Mouse (Mus musculus) MEL (cell line): ENCODE results near the gene Spock1. TPM values are rescaled to one million over a fixed set of nuclear protein-coding genes. Genes with fewer than 3 reads are reported as not detected.

ENCODE experiments used
- DNase-seq: peaks from one replicate; pipeline ENCODE4 v3.0.0; 2011; ENCODE audit warnings: low read depth, low spot score
- H3K27ac ChIP-seq: 2 replicates; pipeline ENCODE4 v1.5.1; 2012; ENCODE audit warnings: low read depth, mild to moderate bottlenecking, control low read depth, low read length, moderate library complexity; ENCODE audit not compliant: control insufficient read depth
- H3K27me3 ChIP-seq, 2 experiments: fragments of 150-350 bp in 1 of 2; sonication (generic) in 1 of 2; 2 replicates each; pipeline ENCODE4 v1.6.1; 2012; ENCODE audit warnings: low read length in 2 of 2, mild to moderate bottlenecking in 2 of 2, improper control_type of control experiment in 1 of 2, moderate library complexity in 1 of 2; ENCODE audit not compliant: insufficient read depth in 2 of 2, control insufficient read depth in 1 of 2
- H3K36me3 ChIP-seq, 2 experiments: 2 replicates each; pipeline ENCODE4 v1.6.1; 2012 to 2014; ENCODE audit warnings: low read length in 2 of 2, improper control_type of control experiment in 1 of 2, inconsistent platforms in 1 of 2, mild to moderate bottlenecking in 1 of 2; ENCODE audit not compliant: insufficient read depth in 2 of 2, control insufficient read depth in 1 of 2
- H3K4me1 ChIP-seq, 2 experiments: fragments of 150-350 bp in 1 of 2; sonication (generic) in 1 of 2; 2 replicates each; pipeline ENCODE4 v1.6.1; 2012; ENCODE audit warnings: low read length in 2 of 2, improper control_type of control experiment in 1 of 2, mild to moderate bottlenecking in 1 of 2; ENCODE audit not compliant: insufficient read depth in 2 of 2, control insufficient read depth in 1 of 2
- H3K4me3 ChIP-seq, 2 experiments: fragments of 150-350 bp in 1 of 2; sonication (generic) in 1 of 2; 2 replicates each; pipeline ENCODE4 v1.5.1; 2012; ENCODE audit warnings: low read depth in 2 of 2, low read length in 2 of 2, mild to moderate bottlenecking in 2 of 2, moderate library complexity in 2 of 2, control low read depth in 1 of 2, improper control_type of control experiment in 1 of 2; ENCODE audit not compliant: control insufficient read depth in 1 of 2, insufficient read depth in 1 of 2
- H3K79me2 ChIP-seq: 2 replicates; pipeline ENCODE4 v1.6.1; 2012; ENCODE audit warnings: mild to moderate bottlenecking, low read length, moderate library complexity; ENCODE audit not compliant: control insufficient read depth, poor library complexity, insufficient read depth
- H3K9ac ChIP-seq: 2 replicates; pipeline ENCODE4 v1.6.1; 2012; ENCODE audit warnings: low read depth, mild to moderate bottlenecking, control low read depth, low read length, moderate library complexity; ENCODE audit not compliant: control insufficient read depth, poor library complexity, severe bottlenecking
- H3K9me3 ChIP-seq: fragments of 150-350 bp; sonication (generic); replicated peaks from 2 replicates; pipeline ENCODE4 v1.6.1; 2012; ENCODE audit warnings: mild to moderate bottlenecking, low read length, improper control_type of control experiment, moderate library complexity; ENCODE audit not compliant: insufficient read depth
- BHLHE40 ChIP-seq: IDR thresholded peaks from 2 replicates; pipeline ENCODE4 v1.6.1; 2012; ENCODE audit warnings: low read depth, mild to moderate bottlenecking, inconsistent platforms, low read length, improper control_type of control experiment, borderline replicate concordance
- CHD1 ChIP-seq: IDR thresholded peaks from 2 replicates; pipeline ENCODE4 v1.6.1; 2012; ENCODE audit warnings: low read depth, mild to moderate bottlenecking, inconsistent platforms, low read length, improper control_type of control experiment
- CTCF ChIP-seq, 3 experiments: IDR thresholded peaks in 2 of 3; conservative IDR thresholded peaks in 1 of 3; 2 replicates each; pipeline ENCODE4 v1.5.1; 2011 to 2012; ENCODE audit warnings: low read length in 3 of 3, low read depth in 2 of 3, mild to moderate bottlenecking in 2 of 3, improper control_type of control experiment in 1 of 3, inconsistent platforms in 1 of 3, mixed read lengths in 1 of 3, moderate library complexity in 1 of 3; ENCODE audit not compliant: control insufficient read depth in 1 of 3, insufficient read depth in 1 of 3, poor library complexity in 1 of 3, severe bottlenecking in 1 of 3
- E2F4 ChIP-seq: IDR thresholded peaks from 2 replicates; pipeline ENCODE4 v1.6.1; 2011; ENCODE audit warnings: low read depth, low read length, improper control_type of control experiment, borderline replicate concordance
- HCFC1 ChIP-seq: IDR thresholded peaks from 2 replicates; pipeline ENCODE4 v1.6.1; 2012; ENCODE audit warnings: low read depth, mild to moderate bottlenecking, inconsistent platforms, low read length, improper control_type of control experiment, moderate library complexity
- KAT2A ChIP-seq: conservative IDR thresholded peaks from 2 replicates; pipeline ENCODE4 v1.6.1; 2012; ENCODE audit warnings: low read depth, low read length, improper control_type of control experiment, inconsistent platforms
- MAZ ChIP-seq: IDR thresholded peaks from 2 replicates; pipeline ENCODE4 v1.6.1; 2012; ENCODE audit warnings: low read depth, mild to moderate bottlenecking, inconsistent platforms, low read length, improper control_type of control experiment
- MXI1 ChIP-seq: IDR thresholded peaks from 2 replicates; pipeline ENCODE4 v1.6.1; 2011; ENCODE audit warnings: mild to moderate bottlenecking, low read depth, low read length, improper control_type of control experiment
- NELFE ChIP-seq: IDR thresholded peaks from 2 replicates; pipeline ENCODE4 v1.6.1; 2011; ENCODE audit warnings: low read depth, low read length, improper control_type of control experiment
- POLR2A ChIP-seq, 2 experiments: IDR thresholded peaks; 2 replicates each; pipeline ENCODE4 v1.6.1; 2011 to 2012; ENCODE audit warnings: low read length in 2 of 2, mild to moderate bottlenecking in 2 of 2, control low read depth in 1 of 2, improper control_type of control experiment in 1 of 2, low read depth in 1 of 2, moderate library complexity in 1 of 2; ENCODE audit not compliant: control insufficient read depth in 1 of 2, insufficient read depth in 1 of 2, poor library complexity in 1 of 2
- POLR2AphosphoS5 ChIP-seq: IDR thresholded peaks from 2 replicates; pipeline ENCODE4 v1.6.1; 2012; ENCODE audit warnings: low read depth, borderline replicate concordance, mild to moderate bottlenecking, inconsistent platforms, low read length, moderate library complexity, mixed read lengths
- RAD21 ChIP-seq: IDR thresholded peaks from 2 replicates; pipeline ENCODE4 v1.6.1; 2011; ENCODE audit warnings: mild to moderate bottlenecking, low read depth, low read length, improper control_type of control experiment
- RCOR1 ChIP-seq: IDR thresholded peaks from 2 replicates; pipeline ENCODE4 v1.6.1; 2012; ENCODE audit warnings: low read depth, mild to moderate bottlenecking, inconsistent platforms, low read length, improper control_type of control experiment
- SIN3A ChIP-seq: IDR thresholded peaks from 2 replicates; pipeline ENCODE4 v1.6.1; 2012; ENCODE audit warnings: low read length, improper control_type of control experiment, inconsistent platforms
- TBP ChIP-seq: IDR thresholded peaks from 2 replicates; pipeline ENCODE4 v1.8.0; 2011; ENCODE audit warnings: low read depth, low read length, improper control_type of control experiment
- TCF12 ChIP-seq: IDR thresholded peaks from 2 replicates; pipeline ENCODE4 v1.6.1; 2014; ENCODE audit warnings: low read depth, mild to moderate bottlenecking, inconsistent platforms, low read length, improper control_type of control experiment, moderate library complexity
- USF2 ChIP-seq, 2 experiments: IDR thresholded peaks; 2 replicates each; pipeline ENCODE4 v1.6.1; 2011 to 2012; ENCODE audit warnings: improper control_type of control experiment in 2 of 2, low read length in 2 of 2, borderline replicate concordance in 1 of 2, inconsistent platforms in 1 of 2, low read depth in 1 of 2, mild to moderate bottlenecking in 1 of 2; ENCODE audit not compliant: insufficient read depth in 1 of 2
- ZKSCAN1 ChIP-seq: IDR thresholded peaks from 2 replicates; pipeline ENCODE4 v1.6.1; 2012; ENCODE audit warnings: low read depth, mild to moderate bottlenecking, inconsistent platforms, low read length, improper control_type of control experiment, moderate library complexity
- ZNF384 ChIP-seq: IDR thresholded peaks from 2 replicates; pipeline ENCODE4 v1.6.1; 2012; ENCODE audit warnings: low read depth, mild to moderate bottlenecking, inconsistent platforms, low read length, improper control_type of control experiment
- polyA plus RNA-seq, 2 experiments: library from polyadenylated mRNA; stranded (reverse) in 1 of 2; unstranded in 1 of 2; fragments of >175 nt in 1 of 2; fragments of >200 nt in 1 of 2; gene quantifications; 2 replicates each; pipeline versions ENCODE4 v1.2.1 to v1.2.4; 2012; ENCODE audit warnings: low replicate concordance in 2 of 2, low read depth in 1 of 2; ENCODE audit not compliant: insufficient read length in 2 of 2, insufficient read depth in 1 of 2, missing spikeins in 1 of 2
- total RNA-seq: library from RNA; depleted of rRNA; stranded (reverse); fragments of 300-350 nt; gene quantifications from 2 replicates; pipeline ENCODE4 v1.2.3, GENCODE M21; 2012

The Spock1 gene
- total and polyA plus RNA-seq, 3 experiments = not detected

DNA sequence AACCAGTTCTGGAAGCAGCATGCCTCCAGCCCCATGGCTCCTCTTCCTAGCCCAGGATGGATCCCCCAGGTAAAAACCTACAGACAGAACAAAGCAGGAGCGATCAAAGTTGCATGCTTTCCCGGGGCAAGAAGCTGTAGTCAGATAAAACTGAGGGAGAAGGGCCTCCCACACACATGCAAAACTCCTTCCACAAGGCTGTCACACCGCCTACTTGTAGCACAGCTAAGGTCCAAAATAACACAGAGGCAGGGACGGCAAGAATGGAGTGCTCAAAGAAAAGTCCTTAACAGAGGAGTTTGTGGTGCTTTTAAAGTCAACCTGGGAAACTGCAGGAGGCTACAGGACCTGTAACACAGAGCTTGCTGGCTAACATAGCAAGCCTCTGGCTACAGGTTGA, 28.3 kb downstream of the Spock1 start:
- Histone ChIP-seq H3K4me3 (no peak overlapping the region), H3K79me2 (no peaks in the 10 kb centered on the region), H3K36me3 (no peaks in the 10 kb centered on the region), H3K9me3 (no peaks in the 10 kb centered on the region), H3K9ac (no peak overlapping the region), H3K4me1 (no peaks in the 10 kb centered on the region), H3K27ac (no peak overlapping the region), H3K27me3 (no peaks in the 10 kb centered on the region)
- no peak for TF ChIP-seq TBP
- no peak for TF ChIP-seq ZNF384
- TF ChIP-seq CHD1 = no peak
- TF ChIP-seq POLR2AphosphoS5 = no peak
- no peak for TF ChIP-seq RAD21
- no peak for DNase-seq

GRCm38 (mm10) chr13:57878797-57879196, 29.3 kb downstream of the Spock1 start:
- H3K4me1 ChIP-seq = no peaks in the 10 kb centered on the region
- no peak overlapping the region for H3K9ac ChIP-seq
- no peaks in the 10 kb centered on the region for H3K79me2 ChIP-seq
- TF ChIP-seq NELFE (no peak), TCF12 (no peak), ZKSCAN1 (no peak), MAZ (no peak), E2F4 (no peak), BHLHE40 (no peak), CTCF (IDR thresholded peaks at IDR 0.05 in 2 of 3, conservative IDR thresholded peaks at IDR 0.05 in 1 of 3; ENCODE audit: control insufficient read depth in 1 of 3, insufficient read depth in 1 of 3, low read depth in 2 of 3, low read length in 3 of 3, poor library complexity in 1 of 3, severe bottlenecking in 1 of 3) (no peak), RCOR1 (no peak), SIN3A (no peak), HCFC1 (no peak), POLR2A (IDR thresholded peaks at IDR 0.05; ENCODE audit: control insufficient read depth in 1 of 2, insufficient read depth in 1 of 2, low read depth in 1 of 2, low read length in 2 of 2, poor library complexity in 1 of 2) (no peak), KAT2A (no peak), MXI1 (no peak), TBP (no peak), CHD1 (no peak), USF2 (IDR thresholded peaks at IDR 0.05; ENCODE audit: borderline replicate concordance in 1 of 2, insufficient read depth in 1 of 2, low read depth in 1 of 2, low read length in 2 of 2) (no peak)
- no peaks in the 10 kb centered on the region for H3K9me3 ChIP-seq
- H3K4me3 ChIP-seq = no peak overlapping the region
- DNase-seq = no peak
- H3K27me3 ChIP-seq = no peaks in the 10 kb centered on the region
- H3K36me3 ChIP-seq = no peaks in the 10 kb centered on the region
- H3K27ac ChIP-seq = no peak overlapping the region
